Mouse (Mus musculus) forebrain, embryonic 16.5 days (tissue): Measurements from ENCODE around the gene Olfr156. TPM values are rescaled to one million over a fixed set of nuclear protein-coding genes. Genes with fewer than 3 reads are reported as not detected.

ENCODE experiments used
- ATAC-seq: fragments of 200-750 bp; cut with Nextera tagmentation; 2 replicates; pipeline ENCODE4 v1.8.0; 2017; ENCODE audit warnings: mild to moderate bottlenecking, moderate library complexity
- H3K27ac ChIP-seq: fragments of 300-500 bp; sonication (generic); 2 replicates; pipeline ENCODE4 v1.5.1; 2014; ENCODE audit warnings: low read length, control low read depth
- H3K27me3 ChIP-seq: fragments of 300-500 bp; sonication (generic); replicated peaks from 2 replicates; pipeline ENCODE4 v1.6.1; 2014; ENCODE audit warnings: low read length; ENCODE audit not compliant: control insufficient read depth, insufficient read depth
- H3K36me3 ChIP-seq: fragments of 300-500 bp; sonication (generic); 2 replicates; pipeline ENCODE4 v1.6.1; 2014; ENCODE audit not compliant: control insufficient read depth, insufficient read depth
- H3K4me1 ChIP-seq: fragments of 300-500 bp; sonication (generic); replicated peaks from 2 replicates; pipeline ENCODE4 v1.6.1; 2014; ENCODE audit warnings: low read length; ENCODE audit not compliant: control insufficient read depth, insufficient read depth
- H3K4me2 ChIP-seq: fragments of 300-500 bp; sonication (generic); 2 replicates; pipeline ENCODE4 v1.6.1; 2014; ENCODE audit warnings: mild to moderate bottlenecking, low read length, control low read depth
- H3K4me3 ChIP-seq: fragments of 300-500 bp; sonication (generic); replicated peaks from 2 replicates; pipeline ENCODE4 v1.5.1; 2014; ENCODE audit warnings: mild to moderate bottlenecking, low read length, control low read depth
- H3K9ac ChIP-seq: fragments of 300-500 bp; sonication (generic); replicated peaks from 2 replicates; pipeline ENCODE4 v1.6.1; 2014; ENCODE audit warnings: low read depth, low read length, control low read depth
- H3K9me3 ChIP-seq: fragments of 300-500 bp; sonication (generic); 2 replicates; pipeline ENCODE4 v1.6.1; 2016; ENCODE audit warnings: low read length; ENCODE audit not compliant: control insufficient read depth
- WGBS: fragments of 180-500 bp; shearing (Covaris S2); extraction: QIAGEN DNeasy Blood & Tissue Kit; methylation state at CpG from one replicate; pipeline ENCODE4 v1.1.7; 2014; 5-methylcytosine and 5-hydroxymethylcytosine counted together
- polyA plus RNA-seq: library from polyadenylated mRNA; unstranded; fragments of >200 nt; fragmentation: Nextera tagmentation; extraction: Ambion mirVana; gene quantifications from 2 replicates; pipeline ENCODE4 v1.2.1, GENCODE M21; 2015

Gene Olfr156
- polyA plus RNA-seq, 1 experiment from 2014 or later = not detected

GRCm38 (mm10) chr4:43770909-43771308 lies 52.8 kb downstream of the Olfr156 start, which contains the start of gene Olfr159:
Gene Olfr159 (minus strand): TSS chr4:43771009.
- no peak for ATAC-seq
- 89% methylated on average over 6 of the region's 6 CpGs for WGBS

More at GRCm38 (mm10) chr4:43770909-43771308, 52.8 kb downstream of the Olfr156 start, which contains the start of gene Olfr159:
- no peaks in the 10 kb centered on the region for H3K9me3 ChIP-seq
- H3K4me3 ChIP-seq = no peak within 1 kb of the TSS
- no peak within 1 kb of the TSS for H3K27ac ChIP-seq
- H3K9ac ChIP-seq = no peak within 1 kb of the TSS
- no peak within 1 kb of the TSS for H3K4me2 ChIP-seq
- no peaks in the 10 kb centered on the region for H3K4me1 ChIP-seq
- H3K27me3 ChIP-seq = no peaks in the 10 kb centered on the region
- H3K36me3 ChIP-seq = no peaks in the 10 kb centered on the region

Other genes starting within 250 kb of the Olfr156 start
- gene Rgp1, start 245.2 kb downstream of the Olfr156 start, polyA plus RNA-seq = 27.0 and 30.5 TPM in 2 replicates
- 62.3 and 64.6 TPM in 2 replicates for gene Gba2, start 245.0 kb downstream of the Olfr156 start, polyA plus RNA-seq
- 1.5 and 1.7 TPM in 2 replicates for gene Msmp, start 239.4 kb downstream of the Olfr156 start, polyA plus RNA-seq
- 13.3 and 15.0 TPM in 2 replicates for gene Npr2, start 192.0 kb downstream of the Olfr156 start, polyA plus RNA-seq
- 5.2 and 5.8 TPM in 2 replicates for gene Spag8, start 170.3 kb downstream of the Olfr156 start, polyA plus RNA-seq
- gene Hint2, start 167.4 kb downstream of the Olfr156 start, polyA plus RNA-seq = 61.1 and 66.3 TPM in 2 replicates
- gene Tmem8b, start 154.9 kb downstream of the Olfr156 start, polyA plus RNA-seq = 14.6 and 15.5 TPM in 2 replicates
- gene Fam221b, start 154.8 kb downstream of the Olfr156 start, polyA plus RNA-seq = 1.3 and 1.5 TPM in 2 replicates
- not detected in 2 replicates for gene Olfr70, start 123.1 kb downstream of the Olfr156 start, polyA plus RNA-seq
- gene Olfr71, start 113.6 kb downstream of the Olfr156 start, polyA plus RNA-seq = 0.09 TPM in 1 of 2 replicates, not detected in the other
- gene Hrct1, start 96.7 kb downstream of the Olfr156 start, polyA plus RNA-seq = 0.34 and 0.47 TPM in 2 replicates
- gene Spaar, start 93.9 kb downstream of the Olfr156 start, polyA plus RNA-seq = 0.10 and 0.16 TPM in 2 replicates
- not detected in 2 replicates for gene Olfr159, start 52.9 kb downstream of the Olfr156 start, polyA plus RNA-seq
- gene Olfr157, start 16.3 kb upstream of the Olfr156 start, polyA plus RNA-seq = not detected in 2 replicates
- gene Olfr155, start 27.7 kb upstream of the Olfr156 start, polyA plus RNA-seq = not detected in 2 replicates
- gene Reck, start 51.6 kb upstream of the Olfr156 start, polyA plus RNA-seq = 4.8 and 5.1 TPM in 2 replicates
- 27.2 and 28.8 TPM in 2 replicates for gene Glipr2, start 133.5 kb upstream of the Olfr156 start, polyA plus RNA-seq
- not detected in 2 replicates for gene Ccin, start 159.6 kb upstream of the Olfr156 start, polyA plus RNA-seq
- 296 and 297 TPM in 2 replicates for gene Clta, start 180.6 kb upstream of the Olfr156 start, polyA plus RNA-seq